Mouse (Mus musculus) kidney, adult 9 months (tissue): ENCODE data around the gene Galnt2.

Source experiments
- DNase-seq: peaks from one replicate; pipeline ENCODE4 v3.0.0; 2022

Galnt2 gene

GRCm38 (mm10) chr8:124295357-124295756 is 64.2 kb downstream of the Galnt2 start:
- DNase-seq: no peak

DNA sequence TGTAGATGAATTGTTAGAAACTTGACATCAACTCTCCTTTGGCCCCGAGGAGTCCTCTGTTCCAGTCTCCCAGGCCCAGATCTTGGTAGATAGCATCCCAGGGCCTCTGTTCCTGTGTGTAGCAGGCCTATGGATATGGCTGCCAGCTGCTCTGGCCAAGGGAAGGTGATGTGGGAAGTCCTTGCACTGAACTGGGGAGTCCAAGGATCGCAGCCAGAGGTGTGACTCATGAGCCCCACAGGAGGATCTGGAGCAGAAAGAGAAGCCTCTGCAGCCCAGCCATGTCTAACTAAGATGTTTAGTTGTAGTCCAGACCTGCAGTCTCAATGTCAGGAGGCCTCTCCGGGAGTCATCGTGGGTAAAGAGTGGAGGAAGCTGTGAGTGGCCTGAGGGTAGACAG is 70.3 kb downstream of the Galnt2 start:
- no peak for DNase-seq

DNA sequence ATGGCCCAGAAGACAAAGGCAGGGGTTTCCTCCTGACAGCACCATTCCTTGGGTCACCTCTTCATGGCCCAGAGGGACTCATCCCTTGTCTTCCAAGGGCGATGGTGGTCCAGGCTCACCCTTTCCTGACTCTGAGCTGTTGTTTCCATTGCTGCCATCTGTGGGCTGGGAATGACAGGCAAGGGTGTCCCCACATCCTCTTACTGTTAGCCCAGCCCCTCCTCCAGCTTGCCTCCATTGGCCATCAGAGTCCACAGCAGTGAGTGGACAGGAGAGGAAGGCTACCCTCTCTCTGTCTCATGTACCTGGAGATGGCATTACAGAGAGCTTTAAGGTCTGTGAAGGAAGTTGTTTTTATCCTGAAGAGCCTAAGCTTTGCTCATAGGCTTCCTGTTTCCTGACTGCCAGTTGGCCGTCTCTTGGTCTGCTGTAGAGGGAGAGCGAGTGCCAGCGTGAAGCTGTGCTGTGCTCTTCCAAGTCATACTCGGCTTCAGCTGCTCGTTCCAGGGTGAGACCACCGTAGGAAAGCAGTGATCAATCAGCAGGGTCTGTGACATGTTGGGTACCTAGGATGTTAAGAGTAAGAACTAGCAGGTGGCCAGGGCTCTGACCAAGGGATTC is 70.9 kb downstream of the Galnt2 start:
- DNase-seq: no peak

DNA sequence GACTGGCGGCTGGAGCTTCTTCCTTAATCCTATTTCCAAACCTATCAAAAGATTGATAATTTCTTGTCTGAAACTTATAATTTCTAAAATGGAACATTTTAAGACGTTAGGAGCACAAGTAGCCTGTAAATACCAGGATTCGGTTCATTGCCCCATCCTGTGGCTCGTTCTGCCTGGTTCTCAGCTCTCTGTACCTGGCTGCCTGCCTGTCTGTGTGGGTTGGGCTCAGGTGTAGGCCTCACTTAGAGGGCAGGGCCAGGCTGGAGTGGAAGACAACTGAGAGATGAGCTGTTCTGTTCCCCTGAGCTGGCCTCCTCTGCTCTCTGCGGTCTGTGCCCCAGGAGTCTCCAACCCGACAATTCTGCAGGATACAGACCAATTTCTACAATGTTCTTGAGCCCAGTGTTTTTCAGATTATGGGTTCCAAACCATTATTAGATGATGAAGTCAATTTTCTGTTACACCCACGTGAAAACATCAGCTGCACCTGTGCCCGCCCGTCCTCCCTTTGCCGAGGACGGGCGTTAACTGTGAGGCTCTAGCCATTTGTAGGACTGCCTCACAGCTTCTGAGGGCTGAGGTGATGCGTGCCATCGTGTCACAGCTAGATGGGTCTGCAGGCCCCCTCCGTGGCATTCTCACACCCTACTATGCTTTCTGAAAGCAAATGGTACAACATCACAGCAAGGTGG is 72.2 kb downstream of the Galnt2 start:
- DNase-seq: peak; percentile 56

DNA sequence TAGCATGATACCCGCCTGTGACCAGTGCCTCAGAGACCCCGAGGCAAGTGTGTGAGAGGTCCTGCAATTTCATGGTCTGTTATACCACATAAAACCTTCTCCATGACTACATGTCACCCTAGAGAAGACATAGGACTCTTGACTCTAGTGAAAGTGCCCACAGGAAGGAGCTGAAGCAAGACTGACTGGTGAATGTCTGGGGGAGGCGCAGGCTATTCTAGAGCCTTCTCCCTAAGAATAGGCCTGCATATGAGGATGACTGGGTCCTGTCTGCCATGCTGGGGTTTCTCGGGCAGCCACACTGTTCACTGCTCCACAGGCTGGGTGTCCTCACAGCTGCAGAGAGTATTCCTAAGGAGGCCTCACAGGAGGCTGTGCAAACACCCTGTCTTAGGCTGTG is 73.0 kb downstream of the Galnt2 start:
- no peak for DNase-seq

DNA sequence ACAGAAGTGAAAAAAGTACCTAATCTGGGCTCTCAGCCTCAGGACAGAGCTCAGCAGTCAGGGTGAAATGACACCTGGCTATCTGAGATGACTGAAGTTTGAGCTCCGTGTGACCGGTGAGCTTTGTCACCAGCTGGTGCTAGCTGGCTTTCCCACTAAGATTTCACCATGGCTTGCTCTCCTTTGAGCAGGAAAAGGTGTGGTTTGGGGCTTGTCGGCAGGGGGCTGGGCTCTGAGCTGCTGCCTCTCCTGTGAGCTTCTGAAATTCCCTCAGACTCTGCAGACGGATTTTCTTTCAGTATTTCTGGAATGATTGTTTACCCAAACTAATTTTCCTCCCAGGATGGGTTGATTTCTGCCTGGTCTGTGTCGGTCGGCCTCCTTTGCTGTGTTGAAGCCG is 75.4 kb downstream of the Galnt2 start:
- DNase-seq: no peak

GRCm38 (mm10) chr8:124307700-124308099 is 76.5 kb downstream of the Galnt2 start:
- DNase-seq: no peak

DNA sequence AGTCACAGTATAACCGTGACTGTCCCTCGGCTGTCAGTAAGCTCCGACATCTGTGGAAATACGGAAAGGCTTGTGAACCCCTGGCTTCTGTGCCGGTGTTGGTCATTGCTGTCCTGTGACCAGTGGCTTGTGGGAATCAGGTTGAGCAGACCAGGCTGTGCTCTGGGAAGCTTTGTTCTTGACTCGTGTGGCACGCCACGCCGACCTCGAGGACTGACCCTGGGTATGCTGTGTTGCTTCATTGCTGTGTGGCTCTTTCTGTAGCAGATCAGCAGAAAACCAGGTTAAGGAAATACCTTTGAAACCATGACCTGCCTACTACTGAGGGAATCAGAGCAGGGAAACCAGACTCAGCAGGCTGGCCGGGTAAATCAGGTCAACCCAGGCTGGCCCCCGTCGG is 79.3 kb downstream of the Galnt2 start:
- DNase-seq: peak; percentile 25

GRCm38 (mm10) chr8:124311111-124311510 is 79.9 kb downstream of the Galnt2 start:
- peak; percentile 31 for DNase-seq

GRCm38 (mm10) chr8:124311723-124312122 is 80.5 kb downstream of the Galnt2 start:
- no peak for DNase-seq

DNA sequence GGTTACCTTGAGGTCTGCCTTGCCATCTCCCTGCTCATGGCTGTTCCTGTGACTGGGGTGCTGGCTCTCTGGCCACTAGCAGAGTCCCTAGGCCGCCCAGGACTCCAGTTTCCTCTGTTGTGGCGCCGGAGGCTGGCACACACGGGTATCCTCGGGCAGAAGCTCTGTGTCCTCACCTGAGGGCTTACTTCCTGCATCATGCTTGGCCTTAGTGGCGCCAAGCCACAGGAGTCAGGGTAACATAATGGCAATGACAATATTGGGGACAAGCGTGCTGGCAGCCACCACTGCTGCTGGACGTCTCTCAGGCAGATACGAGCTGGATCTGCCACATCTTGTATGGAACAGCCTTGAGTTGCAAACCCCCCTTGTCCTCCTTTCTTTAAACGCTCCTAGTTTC is 81.0 kb downstream of the Galnt2 start:
- DNase-seq: no peak

DNA sequence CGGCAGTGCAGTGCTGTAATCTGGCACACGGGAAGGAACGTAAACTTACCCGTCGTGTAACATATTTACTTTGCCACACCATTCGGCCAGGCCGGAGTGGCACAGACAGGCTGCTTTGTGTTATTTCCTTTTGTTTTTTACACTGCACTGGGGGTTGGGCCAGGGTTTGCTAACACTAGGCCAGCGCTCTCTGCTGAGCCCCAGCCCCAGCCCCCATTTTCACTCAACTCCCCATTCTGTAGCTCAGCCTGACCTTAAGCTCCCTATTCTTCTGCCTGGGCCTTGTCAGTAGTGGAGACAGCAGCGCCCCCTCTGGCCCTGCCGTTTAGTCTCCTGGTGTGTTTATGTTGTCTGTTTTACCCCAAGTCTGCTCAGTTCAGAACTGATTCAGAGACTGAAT is 83.6 kb downstream of the Galnt2 start:
- DNase-seq: no peak

- peak; percentile 38 for DNase-seq
Observed at GRCm38 (mm10) chr8:124316466-124317136, 85.4 kb downstream of the Galnt2 start.

DNA sequence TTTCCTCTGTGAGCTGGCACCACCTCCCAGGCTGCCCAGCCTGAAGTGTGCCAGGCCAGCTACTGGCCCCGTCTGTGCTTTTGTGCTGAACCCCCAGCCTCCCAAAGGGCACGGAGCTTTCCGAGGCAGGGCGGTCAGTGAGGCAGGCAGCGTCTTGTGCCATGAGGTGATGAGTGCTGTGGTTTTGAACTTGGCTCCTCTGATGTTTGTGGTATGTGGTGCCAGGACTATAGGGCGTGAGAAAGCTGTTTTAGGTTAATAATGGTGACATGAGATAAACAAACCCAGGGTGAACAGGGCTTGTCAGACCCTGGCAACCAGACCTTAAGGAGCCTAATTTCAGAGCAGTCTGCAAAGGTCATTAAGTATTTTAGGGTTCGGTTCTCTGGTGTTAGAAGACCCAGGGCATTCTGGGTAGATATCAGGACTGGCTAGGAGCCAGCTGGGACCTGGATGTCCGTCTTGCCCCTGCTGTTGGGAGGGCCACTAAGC is 86.0 kb downstream of the Galnt2 start:
- DNase-seq: no peak

- DNase-seq: no peak
Observed at GRCm38 (mm10) chr8:124317821-124318220, 86.6 kb downstream of the Galnt2 start.

GRCm38 (mm10) chr8:124318612-124319315 is 87.6 kb downstream of the Galnt2 start:
- DNase-seq: no peak

DNA sequence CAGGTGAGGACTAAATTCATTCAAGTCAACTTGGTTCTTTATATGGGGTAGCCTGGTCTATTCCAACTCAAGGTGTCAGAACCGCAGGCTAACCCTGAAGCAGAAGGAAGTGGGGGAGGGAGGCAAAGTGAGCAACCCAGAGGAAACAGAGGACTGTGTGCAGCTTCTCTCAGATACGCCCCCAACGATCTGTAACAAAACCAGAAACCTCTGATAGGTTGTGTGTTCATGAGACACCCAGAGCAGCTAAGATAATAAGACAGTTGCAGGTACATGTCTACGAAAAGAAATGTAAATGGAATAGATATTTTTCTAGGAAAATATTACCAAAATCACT is 88.1 kb downstream of the Galnt2 start:
- no peak for DNase-seq

- no peak for DNase-seq
Observed at GRCm38 (mm10) chr8:124321227-124321840, 90.1 kb downstream of the Galnt2 start.

- DNase-seq: no peak
Observed at GRCm38 (mm10) chr8:124323356-124323755, 92.2 kb downstream of the Galnt2 start.

DNA sequence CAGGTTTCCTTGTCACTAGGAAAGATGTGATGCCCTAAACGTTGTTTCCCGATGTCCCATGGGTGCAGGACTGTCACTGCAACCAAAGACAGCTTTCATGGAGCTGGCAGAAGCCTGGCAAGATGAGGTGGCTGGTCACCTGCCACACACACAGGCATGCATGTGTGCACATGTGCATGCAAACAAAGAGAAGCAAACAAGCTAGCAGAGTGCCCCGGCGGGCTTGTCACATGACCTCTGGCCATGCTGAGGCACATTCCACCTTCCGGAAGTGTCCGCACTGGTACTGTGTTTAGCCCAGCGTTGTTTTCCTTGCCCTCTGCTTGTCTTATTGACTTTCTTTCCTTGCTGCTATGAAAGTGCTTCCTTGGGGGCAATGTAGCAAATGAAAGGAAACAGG is 97.1 kb downstream of the Galnt2 start:
- DNase-seq: no peak

DNA sequence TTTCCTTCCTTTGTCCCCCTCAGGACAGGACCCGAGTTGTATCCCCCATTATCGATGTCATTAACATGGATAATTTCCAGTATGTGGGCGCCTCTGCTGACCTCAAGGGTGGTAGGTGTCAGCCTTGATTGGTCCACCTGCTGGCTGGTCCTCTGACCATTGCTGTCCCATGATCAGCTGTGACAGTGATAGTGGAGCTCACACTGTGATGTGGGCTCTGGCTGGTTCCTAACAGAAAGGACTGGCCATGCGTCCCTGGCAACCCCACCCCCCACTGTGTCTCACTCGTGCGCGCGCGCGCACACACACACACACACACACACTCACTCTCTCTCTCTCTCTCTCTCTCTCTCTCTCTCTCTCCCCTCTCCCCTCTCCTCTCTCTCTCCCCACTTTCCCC is 98.5 kb downstream of the Galnt2 start:
- DNase-seq: no peak

- DNase-seq: no peak
Observed at GRCm38 (mm10) chr8:124330433-124330832, 99.2 kb downstream of the Galnt2 start.

- no peak for DNase-seq
Observed at GRCm38 (mm10) chr8:124331094-124331493, 99.9 kb downstream of the Galnt2 start.
